Mouse (Mus musculus): ENCODE results near the gene Pi4k2a. TPM values are rescaled to one million over a fixed set of nuclear protein-coding genes. Genes with fewer than 3 reads are reported as not detected.
A peak's percentile ranks its signal among the peaks of the same experiment; 100 is the strongest.

The Pi4k2a gene
- polyA plus RNA-seq, 1 experiment: 22.3 TPM

- no peak for TF ChIP-seq CTCF (IDR thresholded peaks at IDR 0.05; ENCODE audit: extremely low read depth, insufficient read depth, insufficient read length, insufficient replicate concordance)
- no peak for TF ChIP-seq POLR2A (IDR thresholded peaks at IDR 0.05; ENCODE audit: low read depth, low read length)
- WGBS: 93% methylated on average over 2 of the region's 2 CpGs
- Histone ChIP-seq H3K36me3 (ENCODE audit: control insufficient read depth, insufficient read depth, low read length) (no peaks in the 10 kb centered on the region), H3K4me3 (ENCODE audit: extremely low read depth, insufficient read depth, insufficient read length) (no peak overlapping the region), H3K4me1 (ENCODE audit: control insufficient read depth, insufficient read depth, insufficient read length) (peaks cover 12% of the 10 kb centered on the region), H3K27ac (ENCODE audit: insufficient read depth, low read length) (no peak overlapping the region), H3K27me3 (ENCODE audit: control insufficient read depth, insufficient read depth, low read length) (peaks cover 7% of the 10 kb centered on the region)
- no peak for DNase-seq (ENCODE audit: low read depth in 1 of 2, low spot score in 2 of 2)
Measured at GRCm38 (mm10) chr19:42145731-42146130, 55.5 kb downstream of the Pi4k2a start.

- TF ChIP-seq POLR2A (IDR thresholded peaks at IDR 0.05; ENCODE audit: low read depth, low read length): no peak
- no peak for TF ChIP-seq CTCF (IDR thresholded peaks at IDR 0.05; ENCODE audit: extremely low read depth, insufficient read depth, insufficient read length, insufficient replicate concordance)
- 94% methylated on average over 9 of the region's 9 CpGs for WGBS
- Histone ChIP-seq H3K36me3 (ENCODE audit: control insufficient read depth, insufficient read depth, low read length) (no peaks in the 10 kb centered on the region), H3K27me3 (ENCODE audit: control insufficient read depth, insufficient read depth, low read length) (peaks cover 7% of the 10 kb centered on the region), H3K4me3 (ENCODE audit: extremely low read depth, insufficient read depth, insufficient read length) (no peak overlapping the region), H3K4me1 (ENCODE audit: control insufficient read depth, insufficient read depth, insufficient read length) (peaks cover 12% of the 10 kb centered on the region), H3K27ac (ENCODE audit: insufficient read depth, low read length) (peak overlapping the region; percentile 52; the same call in 1 of the 2 replicates)
- no peak for DNase-seq (ENCODE audit: low read depth in 1 of 2, low spot score in 2 of 2)
Measured at GRCm38 (mm10) chr19:42146276-42147010, 56.2 kb downstream of the Pi4k2a start.

- peaks cover 12% of the 10 kb centered on the region for H3K4me1 ChIP-seq (ENCODE audit: control insufficient read depth, insufficient read depth, insufficient read length)
- no peaks in the 10 kb centered on the region for H3K36me3 ChIP-seq (ENCODE audit: control insufficient read depth, insufficient read depth, low read length)
- peak within 1 kb of the TSS; percentile 85 for H3K27ac ChIP-seq (ENCODE audit: insufficient read depth, low read length)
- 1% methylated on average over 47 of the region's 57 CpGs for WGBS
- TF ChIP-seq POLR2A (IDR thresholded peaks at IDR 0.05; ENCODE audit: low read depth, low read length): no peak
- TF ChIP-seq CTCF (IDR thresholded peaks at IDR 0.05; ENCODE audit: extremely low read depth, insufficient read depth, insufficient read length, insufficient replicate concordance): no peak
- H3K4me3 ChIP-seq (ENCODE audit: extremely low read depth, insufficient read depth, insufficient read length): peak within 1 kb of the TSS; percentile 80
- H3K27me3 ChIP-seq (ENCODE audit: control insufficient read depth, insufficient read depth, low read length): peaks cover 7% of the 10 kb centered on the region
- peak in 1 of 2 experiments; percentile 39 for DNase-seq (ENCODE audit: low read depth in 1 of 2, low spot score in 2 of 2)
Measured at GRCm38 (mm10) chr19:42147170-42147768, 57.0 kb downstream of the Pi4k2a start, which contains the start of gene Marveld1. Marveld1 (plus strand) TSS chr19:42147400.

- 6% methylated on average over 63 of the region's 63 CpGs for WGBS
- peak in 1 of 2 experiments; percentile 24 for DNase-seq (ENCODE audit: low read depth in 1 of 2, low spot score in 2 of 2)
- TF ChIP-seq CTCF (IDR thresholded peaks at IDR 0.05; ENCODE audit: extremely low read depth, insufficient read depth, insufficient read length, insufficient replicate concordance) (no peak), POLR2A (IDR thresholded peaks at IDR 0.05; ENCODE audit: low read depth, low read length) (no peak)
- H3K36me3 ChIP-seq (ENCODE audit: control insufficient read depth, insufficient read depth, low read length): no peaks in the 10 kb centered on the region
- H3K27me3 ChIP-seq (ENCODE audit: control insufficient read depth, insufficient read depth, low read length): peaks cover 7% of the 10 kb centered on the region
- peaks cover 12% of the 10 kb centered on the region for H3K4me1 ChIP-seq (ENCODE audit: control insufficient read depth, insufficient read depth, insufficient read length)
- H3K4me3 ChIP-seq (ENCODE audit: extremely low read depth, insufficient read depth, insufficient read length): peak overlapping the region; percentile 80
- H3K27ac ChIP-seq (ENCODE audit: insufficient read depth, low read length): peak overlapping the region; percentile 85
Measured at GRCm38 (mm10) chr19:42147769-42148568, 57.7 kb downstream of the Pi4k2a start.

- 78% methylated on average over 7 of the region's 7 CpGs for WGBS
- H3K27me3 ChIP-seq (ENCODE audit: control insufficient read depth, insufficient read depth, low read length): peaks cover 7% of the 10 kb centered on the region
- H3K4me3 ChIP-seq (ENCODE audit: extremely low read depth, insufficient read depth, insufficient read length): peak overlapping the region; percentile 80
- no peaks in the 10 kb centered on the region for H3K36me3 ChIP-seq (ENCODE audit: control insufficient read depth, insufficient read depth, low read length)
- peak overlapping the region; percentile 85 for H3K27ac ChIP-seq (ENCODE audit: insufficient read depth, low read length)
- no peak for DNase-seq (ENCODE audit: low read depth in 1 of 2, low spot score in 2 of 2)
- peaks cover 12% of the 10 kb centered on the region for H3K4me1 ChIP-seq (ENCODE audit: control insufficient read depth, insufficient read depth, insufficient read length)
- no peak for TF ChIP-seq CTCF (IDR thresholded peaks at IDR 0.05; ENCODE audit: extremely low read depth, insufficient read depth, insufficient read length, insufficient replicate concordance)
- no peak for TF ChIP-seq POLR2A (IDR thresholded peaks at IDR 0.05; ENCODE audit: low read depth, low read length)
Measured at GRCm38 (mm10) chr19:42148569-42148860, 58.2 kb downstream of the Pi4k2a start.

- peak; percentile 29 to 60 for DNase-seq (ENCODE audit: low read depth in 1 of 2, low spot score in 2 of 2)
- no peak overlapping the region for H3K27ac ChIP-seq (ENCODE audit: insufficient read depth, low read length)
- H3K4me3 ChIP-seq (ENCODE audit: extremely low read depth, insufficient read depth, insufficient read length): no peak overlapping the region
- no peaks in the 10 kb centered on the region for H3K36me3 ChIP-seq (ENCODE audit: control insufficient read depth, insufficient read depth, low read length)
- 19% methylated on average over 6 of the region's 6 CpGs for WGBS
- H3K4me1 ChIP-seq (ENCODE audit: control insufficient read depth, insufficient read depth, insufficient read length): peaks cover 11% of the 10 kb centered on the region
- TF ChIP-seq POLR2A (IDR thresholded peaks at IDR 0.05; ENCODE audit: low read depth, low read length): no peak
- TF ChIP-seq CTCF (IDR thresholded peaks at IDR 0.05; ENCODE audit: extremely low read depth, insufficient read depth, insufficient read length, insufficient replicate concordance): peak; percentile 82
- H3K27me3 ChIP-seq (ENCODE audit: control insufficient read depth, insufficient read depth, low read length): peaks cover 7% of the 10 kb centered on the region
Measured at GRCm38 (mm10) chr19:42151990-42152389, 61.7 kb downstream of the Pi4k2a start.

Data from spleen, adult 2 months (tissue).